Mouse (Mus musculus) limb, embryonic 11.5 days (tissue): ENCODE measurements around the gene Tekt1. TPM values are rescaled to one million over a fixed set of nuclear protein-coding genes. Genes with fewer than 3 reads are reported as not detected.

ENCODE experiments used
- ATAC-seq: fragments of 200-750 bp; cut with Nextera tagmentation; 2 replicates; pipeline ENCODE4 v1.8.0; 2017; ENCODE audit warnings: low read depth; ENCODE audit not compliant: insufficient number of reproducible peaks, low FRiP score, low TSS enrichment
- DNase-seq: peaks from one replicate; pipeline ENCODE4 v3.0.0-alpha.2; 2015; ENCODE audit warnings: low spot score
- H3K27ac ChIP-seq: fragments of 300-500 bp; sonication (generic); replicated peaks from 2 replicates; pipeline ENCODE4 v1.5.1; 2014; ENCODE audit warnings: low read depth, mild to moderate bottlenecking, low read length
- H3K27me3 ChIP-seq: fragments of 300-500 bp; sonication (generic); 2 replicates; pipeline ENCODE4 v1.6.1; 2014; ENCODE audit warnings: mild to moderate bottlenecking, low read length, mixed read lengths; ENCODE audit not compliant: control insufficient read depth, insufficient read depth
- H3K36me3 ChIP-seq: fragments of 300-500 bp; sonication (generic); 2 replicates; pipeline ENCODE4 v1.6.1; 2014; ENCODE audit warnings: mild to moderate bottlenecking, low read length, moderate library complexity, mixed read lengths; ENCODE audit not compliant: control insufficient read depth, insufficient read depth
- H3K4me1 ChIP-seq: fragments of 300-500 bp; sonication (generic); 2 replicates; pipeline ENCODE4 v1.6.1; 2014; ENCODE audit warnings: low read length, mixed read lengths; ENCODE audit not compliant: control insufficient read depth, insufficient read depth
- H3K4me2 ChIP-seq: fragments of 300-500 bp; sonication (generic); 2 replicates; pipeline ENCODE4 v1.6.1; 2014; ENCODE audit warnings: low read depth, mild to moderate bottlenecking, moderate library complexity; ENCODE audit not compliant: severe bottlenecking
- H3K4me3 ChIP-seq: fragments of 300-500 bp; sonication (generic); 2 replicates; pipeline ENCODE4 v1.5.1; 2014; ENCODE audit warnings: low read depth, low read length
- H3K9ac ChIP-seq: fragments of 300-500 bp; sonication (generic); 2 replicates; pipeline ENCODE4 v1.6.1; 2014; ENCODE audit warnings: mild to moderate bottlenecking, low read length
- H3K9me3 ChIP-seq: fragments of 300-500 bp; sonication (generic); 2 replicates; pipeline ENCODE4 v1.6.1; 2016; ENCODE audit warnings: low read length; ENCODE audit not compliant: control insufficient read depth
- WGBS: fragments of 180-500 bp; shearing (Covaris S2); extraction: QIAGEN DNeasy Blood & Tissue Kit; methylation state at CpG from one replicate; pipeline ENCODE4 v1.1.7; 2014; 5-methylcytosine and 5-hydroxymethylcytosine counted together
- polyA plus RNA-seq: library from polyadenylated mRNA; unstranded; fragments of >200 nt; fragmentation: Nextera tagmentation; extraction: Ambion mirVana; gene quantifications from 2 replicates; pipeline ENCODE4 v1.2.1, GENCODE M21; 2014

Tekt1 gene
- polyA plus RNA-seq, result 4.8 and 6.3 TPM in 2 replicates

GRCm38 (mm10) chr11:72362347-72362741, at the start of gene Tekt1:
Gene Tekt1, minus strand, starts transcription at chr11:72362442.
- H3K4me2 ChIP-seq, result peak within 1 kb of the TSS; percentile 79
- no peaks in the 10 kb centered on the region for H3K27me3 ChIP-seq
- no peak for DNase-seq
- no peaks in the 10 kb centered on the region for H3K36me3 ChIP-seq
- no peak for ATAC-seq
- H3K4me1 ChIP-seq, result peaks cover 4% of the 10 kb centered on the region
- peak within 1 kb of the TSS; percentile 37 for H3K4me3 ChIP-seq
- peak within 1 kb of the TSS; percentile 76 for H3K9ac ChIP-seq
- WGBS, result 36% methylated on average over 10 of the region's 10 CpGs
- 0 out of 2 replicates have a peak within 1 kb of the TSS, but pooled peaks have one; percentile 14 for H3K27ac ChIP-seq
- H3K9me3 ChIP-seq, result no peaks in the 10 kb centered on the region

GRCm38 (mm10) chr11:72411945-72412344, 49.7 kb upstream of the Tekt1 start:
- DNase-seq (no peak), ATAC-seq (0 out of 2 replicates have a peak, but pooled peaks have one; percentile 19)
- H3K4me3 ChIP-seq, result peak overlapping the region; percentile 70
- H3K27ac ChIP-seq, result no peak overlapping the region
- no peaks in the 10 kb centered on the region for H3K36me3 ChIP-seq
- no peak overlapping the region for H3K9ac ChIP-seq
- 31% methylated on average over 9 of the region's 9 CpGs for WGBS
- H3K4me1 ChIP-seq, result peaks cover 10% of the 10 kb centered on the region
- H3K4me2 ChIP-seq, result peak overlapping the region; percentile 97
- no peaks in the 10 kb centered on the region for H3K9me3 ChIP-seq
- peaks cover 4% of the 10 kb centered on the region; the same call in 1 of the 2 replicates for H3K27me3 ChIP-seq

DNA sequence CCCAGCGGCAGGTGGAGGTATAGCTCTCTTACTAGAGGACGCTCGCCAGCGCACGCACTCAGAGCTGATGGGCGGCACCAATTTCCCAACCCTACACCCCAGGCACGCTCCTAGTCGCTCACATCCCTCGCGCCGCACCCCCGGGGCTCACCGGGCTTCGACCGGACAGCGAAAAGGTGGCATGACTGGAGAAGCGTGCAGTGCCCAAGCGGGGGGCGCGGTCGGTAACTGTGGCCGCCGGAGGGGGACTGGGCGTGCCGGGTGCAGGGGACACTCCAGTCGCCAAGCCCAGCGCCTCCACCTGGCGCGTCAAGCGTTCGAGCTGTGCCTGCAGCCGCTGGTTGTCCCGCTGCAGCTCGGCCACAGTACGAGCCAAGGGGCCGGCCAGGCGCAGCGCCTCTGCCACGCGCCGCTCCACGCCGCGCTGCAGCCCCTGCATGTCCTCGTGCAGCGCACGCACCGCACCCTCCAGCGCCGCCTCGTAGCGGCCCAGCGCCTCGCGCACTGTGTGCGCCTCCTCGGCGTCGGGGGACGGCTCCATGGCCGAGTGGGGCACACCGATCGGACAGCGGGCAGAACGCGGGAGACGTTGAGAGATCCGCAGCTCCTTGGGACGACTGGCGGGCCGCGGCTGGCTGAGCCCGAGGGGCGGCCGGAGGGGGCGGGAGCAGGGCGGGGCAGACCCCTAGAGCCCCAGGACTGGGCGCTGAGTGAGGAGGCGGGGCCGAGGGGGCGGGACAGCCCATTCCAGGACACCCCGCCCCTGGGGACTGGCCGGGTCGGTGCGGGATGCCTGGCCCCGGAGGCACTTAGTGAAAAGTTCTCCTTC, 49.1 kb upstream of the Tekt1 start, which contains the start of gene Smtnl2:
Gene Smtnl2, minus strand, starts transcription at position 621 of the 829 bp plus-strand sequence.
- Histone ChIP-seq H3K9me3 (no peaks in the 10 kb centered on the region), H3K27ac (no peak within 1 kb of the TSS), H3K4me2 (peak within 1 kb of the TSS; percentile 97), H3K27me3 (peaks cover 4% of the 10 kb centered on the region; the same call in 1 of the 2 replicates), H3K4me1 (peaks cover 7% of the 10 kb centered on the region; the same call in 1 of the 2 replicates), H3K4me3 (peak within 1 kb of the TSS; percentile 70), H3K9ac (peak within 1 kb of the TSS; percentile 62), H3K36me3 (no peaks in the 10 kb centered on the region)
- peak; percentile 84 for ATAC-seq
- WGBS, result under 1% methylated on average over 84 of the region's 86 CpGs
- peak; percentile 89 for DNase-seq

GRCm38 (mm10) chr11:72410521-72411092, 48.4 kb upstream of the Tekt1 start:
- Histone ChIP-seq H3K4me2 (peak overlapping the region; percentile 97), H3K27ac (no peak overlapping the region), H3K36me3 (no peaks in the 10 kb centered on the region), H3K9ac (no peak overlapping the region), H3K9me3 (no peaks in the 10 kb centered on the region), H3K4me1 (peaks cover 10% of the 10 kb centered on the region; the same call in 1 of the 2 replicates), H3K4me3 (peak overlapping the region; percentile 70), H3K27me3 (peaks cover 4% of the 10 kb centered on the region; the same call in 1 of the 2 replicates)
- WGBS, result 2% methylated on average over 25 of the region's 25 CpGs
- ATAC-seq (no peak), DNase-seq (peak; percentile 37)

GRCm38 (mm10) chr11:72409649-72410385, 47.6 kb upstream of the Tekt1 start:
- 59% methylated on average over 12 of the region's 12 CpGs for WGBS
- H3K9me3 ChIP-seq, result no peaks in the 10 kb centered on the region
- H3K9ac ChIP-seq, result no peak overlapping the region
- H3K36me3 ChIP-seq, result no peaks in the 10 kb centered on the region
- H3K4me1 ChIP-seq, result peaks cover 10% of the 10 kb centered on the region; the same call in 1 of the 2 replicates
- no peak for DNase-seq
- H3K4me2 ChIP-seq, result peak overlapping the region; percentile 17; the same call in 1 of the 2 replicates
- no peak overlapping the region for H3K27ac ChIP-seq
- ATAC-seq, result no peak
- no peak overlapping the region for H3K4me3 ChIP-seq
- H3K27me3 ChIP-seq, result peaks cover 4% of the 10 kb centered on the region; the same call in 1 of the 2 replicates

DNA sequence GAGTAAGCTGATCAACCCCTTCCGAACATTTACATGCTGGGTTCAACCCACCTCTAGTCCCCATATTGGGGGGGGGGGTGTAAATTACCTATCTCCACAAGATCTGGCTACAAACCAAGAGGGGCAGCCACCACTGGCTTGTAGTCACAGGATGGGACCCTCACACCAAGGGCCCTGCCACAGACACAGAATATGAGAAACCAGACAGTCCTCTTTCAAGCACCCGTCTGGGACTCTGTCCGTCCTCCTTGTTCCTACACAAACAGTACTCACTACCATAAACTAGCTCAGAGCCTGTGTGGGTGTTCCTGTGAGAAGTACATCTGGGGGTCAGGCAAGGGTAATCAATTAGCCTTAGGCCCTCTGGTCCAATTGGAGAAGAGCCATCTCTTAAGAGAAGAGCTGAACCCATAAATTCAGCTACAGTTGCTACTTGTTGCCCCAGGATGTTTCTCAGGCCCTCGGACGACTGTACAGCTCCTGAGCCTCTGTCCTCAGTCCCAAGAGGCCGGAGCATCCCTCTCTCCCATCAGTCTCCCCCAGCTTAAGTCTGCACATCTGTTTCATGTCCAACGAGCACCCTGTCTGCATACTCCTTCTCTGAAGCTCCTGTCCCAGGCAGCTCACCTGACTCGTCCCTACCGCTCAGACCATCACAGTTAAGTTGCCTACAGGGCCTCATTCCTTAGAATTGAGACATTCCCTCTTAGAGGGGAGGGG, 46.4 kb upstream of the Tekt1 start:
- H3K9ac ChIP-seq, result no peak overlapping the region
- peaks cover 4% of the 10 kb centered on the region; the same call in 1 of the 2 replicates for H3K27me3 ChIP-seq
- no peak overlapping the region for H3K4me3 ChIP-seq
- H3K36me3 ChIP-seq, result no peaks in the 10 kb centered on the region
- H3K9me3 ChIP-seq, result no peaks in the 10 kb centered on the region
- peaks cover 10% of the 10 kb centered on the region; the same call in 1 of the 2 replicates for H3K4me1 ChIP-seq
- DNase-seq (no peak), ATAC-seq (no peak)
- H3K4me2 ChIP-seq, result no peak overlapping the region
- H3K27ac ChIP-seq, result no peak overlapping the region
- WGBS, result 23% methylated on average over 9 of the region's 9 CpGs

DNA sequence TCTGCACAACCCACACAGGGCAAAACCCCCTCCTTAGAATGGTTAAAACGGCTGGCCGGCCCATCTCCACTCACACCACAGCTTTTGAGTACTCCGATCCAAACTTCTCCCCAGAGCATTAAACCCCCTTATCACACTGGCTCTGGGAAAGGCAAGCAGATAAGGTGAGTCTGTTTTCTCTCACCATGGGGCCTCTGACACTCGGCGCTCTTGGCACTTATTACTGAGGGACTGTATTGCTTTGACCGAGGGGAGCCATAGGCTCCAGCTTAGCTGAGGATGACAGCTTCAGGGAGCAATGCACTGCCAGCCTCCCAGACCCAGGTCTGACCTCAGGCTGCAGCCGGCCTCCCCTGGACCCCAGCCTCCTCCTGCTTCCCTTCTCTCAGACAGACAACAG, 45.3 kb upstream of the Tekt1 start:
- Histone ChIP-seq H3K4me2 (no peak overlapping the region), H3K4me3 (no peak overlapping the region), H3K27me3 (peaks cover 4% of the 10 kb centered on the region; the same call in 1 of the 2 replicates), H3K4me1 (peaks cover 10% of the 10 kb centered on the region; the same call in 1 of the 2 replicates), H3K9me3 (no peaks in the 10 kb centered on the region), H3K9ac (no peak overlapping the region), H3K27ac (no peak overlapping the region), H3K36me3 (no peaks in the 10 kb centered on the region)
- no peak for DNase-seq
- WGBS, result 6% methylated on average over 7 of the region's 7 CpGs
- no peak for ATAC-seq
